Mouse (Mus musculus): ENCODE measurements around the gene Flt3l. TPM values are rescaled to one million over a fixed set of nuclear protein-coding genes. Genes with fewer than 3 reads are reported as not detected.

The Flt3l gene
- polyA plus RNA-seq, 1 experiment from 2014 or later = 1.3 TPM

DNA sequence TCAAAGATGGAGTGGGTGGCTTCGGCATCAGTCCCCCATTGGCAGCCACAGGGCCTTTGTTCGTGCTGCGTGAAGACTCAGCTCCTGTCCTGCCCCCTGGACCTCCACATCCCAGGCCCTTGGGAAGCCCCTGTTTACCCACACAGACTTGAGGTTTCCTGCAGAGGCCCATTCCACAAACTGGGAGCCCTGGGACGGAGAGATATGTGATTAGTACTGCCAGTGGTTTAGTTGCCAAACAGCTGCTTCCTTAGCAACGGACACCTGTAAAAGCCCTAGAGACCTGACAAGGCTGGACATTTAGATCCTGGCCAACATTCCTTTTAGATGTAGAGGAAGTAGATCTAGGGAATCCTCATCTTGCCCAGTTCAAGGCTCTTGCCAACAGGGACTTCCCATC lies 5.7 kb upstream of the Flt3l start:
- 91% methylated on average over 5 of the region's 5 CpGs for WGBS
- Histone ChIP-seq H3K27ac (no peak overlapping the region), H3K36me3 (peaks cover 62% of the 10 kb centered on the region), H3K4me2 (no peak overlapping the region), H3K9ac (peak overlapping the region; percentile 27; the same call in 1 of the 2 replicates), H3K4me3 (no peak overlapping the region), H3K4me1 (no peaks in the 10 kb centered on the region), H3K27me3 (no peaks in the 10 kb centered on the region), H3K9me3 (no peaks in the 10 kb centered on the region)
- no peak for ATAC-seq (ENCODE audit: insufficient number of reproducible peaks, insufficient read depth, low FRiP score, low TSS enrichment, low read depth)

DNA sequence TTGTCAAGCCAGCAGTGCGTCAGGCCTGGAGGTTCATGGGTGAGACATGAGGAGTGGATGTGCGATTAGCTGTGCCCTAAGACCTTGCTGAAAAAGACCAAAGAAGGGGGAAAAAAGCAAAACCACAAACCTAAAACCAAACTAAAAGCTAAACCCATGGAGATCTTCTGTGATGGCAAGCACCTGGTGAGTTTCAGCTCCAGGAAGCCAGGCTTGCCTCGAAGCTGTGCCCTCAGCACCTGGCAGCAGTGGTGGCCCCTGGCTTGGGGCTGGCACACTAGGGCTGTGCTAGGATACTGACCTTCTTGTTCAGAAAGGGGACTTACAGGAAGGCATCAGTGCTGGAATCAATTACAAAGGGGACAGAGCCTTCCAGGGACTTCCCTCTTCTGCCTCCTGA lies 5.1 kb upstream of the Flt3l start:
- peaks cover 56% of the 10 kb centered on the region for H3K36me3 ChIP-seq
- no peak overlapping the region for H3K4me2 ChIP-seq
- no peak for ATAC-seq (ENCODE audit: insufficient number of reproducible peaks, insufficient read depth, low FRiP score, low TSS enrichment, low read depth)
- H3K9ac ChIP-seq = no peak overlapping the region
- no peak overlapping the region for H3K4me3 ChIP-seq
- no peaks in the 10 kb centered on the region for H3K9me3 ChIP-seq
- no peaks in the 10 kb centered on the region for H3K4me1 ChIP-seq
- H3K27ac ChIP-seq = no peak overlapping the region
- no peaks in the 10 kb centered on the region for H3K27me3 ChIP-seq
- 87% methylated on average over 3 of the region's 3 CpGs for WGBS

DNA sequence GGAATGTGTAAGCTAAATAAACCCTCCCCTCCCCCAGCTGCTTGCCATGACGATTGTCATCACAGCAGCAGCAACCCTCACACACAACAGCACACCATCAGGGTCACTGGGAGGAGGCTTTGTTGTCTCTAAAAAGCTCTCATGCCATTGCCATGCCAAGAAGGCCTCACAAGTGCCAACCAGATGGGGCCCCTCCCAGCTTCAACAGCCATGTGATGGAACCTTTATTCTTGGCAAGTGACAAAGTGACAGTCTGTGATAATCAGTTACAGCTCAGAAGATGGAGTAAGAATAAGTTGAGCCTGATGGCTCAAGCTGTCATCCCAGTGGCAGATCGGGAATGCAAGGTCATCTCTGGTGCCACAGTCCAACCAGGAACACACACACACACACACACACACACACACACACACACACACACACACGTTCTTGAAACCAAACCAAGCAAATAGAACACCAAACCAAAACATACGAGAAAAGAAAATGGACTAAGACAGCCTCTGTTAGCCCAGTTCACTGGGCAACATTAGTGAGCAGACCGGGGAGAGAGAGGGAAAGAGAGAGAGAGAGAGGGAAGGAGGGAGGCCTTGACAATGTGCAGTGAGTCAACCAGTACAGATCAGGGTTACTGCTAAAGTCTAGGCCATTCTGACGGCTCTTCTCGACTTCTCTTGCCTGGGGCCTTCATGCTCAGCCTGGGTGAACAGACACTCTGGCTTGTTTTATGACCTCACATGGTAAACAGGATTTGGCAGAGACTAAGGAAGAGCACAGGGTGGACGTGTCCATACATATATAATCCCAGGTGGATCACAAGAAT lies 3.9 kb upstream of the Flt3l start:
- H3K9me3 ChIP-seq = no peaks in the 10 kb centered on the region
- H3K4me1 ChIP-seq = peaks cover 7% of the 10 kb centered on the region
- ATAC-seq (ENCODE audit: insufficient number of reproducible peaks, insufficient read depth, low FRiP score, low TSS enrichment, low read depth) = no peak
- H3K4me2 ChIP-seq = no peak overlapping the region
- H3K36me3 ChIP-seq = peaks cover 44% of the 10 kb centered on the region
- H3K27ac ChIP-seq = no peak overlapping the region
- peaks cover 7% of the 10 kb centered on the region; the same call in 1 of the 2 replicates for H3K27me3 ChIP-seq
- H3K4me3 ChIP-seq = no peak overlapping the region
- H3K9ac ChIP-seq = no peak overlapping the region
- WGBS = 70% methylated on average over 8 of the region's 8 CpGs

DNA sequence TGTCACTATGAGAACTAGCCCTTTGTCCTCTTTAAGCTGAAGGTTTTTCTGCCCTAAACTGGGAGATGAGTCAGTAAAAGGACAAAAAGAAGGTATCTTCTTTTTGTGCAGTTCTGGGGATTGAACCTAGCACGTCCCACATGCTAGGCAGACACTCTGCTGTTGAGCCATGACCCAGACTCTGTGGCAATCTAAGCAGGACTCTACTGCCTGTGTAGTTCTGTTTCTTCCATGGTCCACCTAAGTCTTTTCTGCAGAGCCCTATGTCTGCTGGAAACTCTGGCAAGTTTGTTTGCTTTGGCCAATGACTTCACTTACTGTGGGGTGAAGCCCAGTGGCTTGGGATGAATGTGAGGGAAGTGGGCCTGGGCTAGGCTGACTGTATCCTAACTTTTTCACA lies 2.2 kb upstream of the Flt3l start:
- WGBS = 77% methylated on average over 1 of the region's 1 CpGs
- Histone ChIP-seq H3K27me3 (peaks cover 15% of the 10 kb centered on the region; the same call in 1 of the 2 replicates), H3K4me2 (no peak overlapping the region), H3K9ac (no peak overlapping the region), H3K27ac (no peak overlapping the region), H3K4me1 (peaks cover 7% of the 10 kb centered on the region), H3K36me3 (peaks cover 27% of the 10 kb centered on the region), H3K4me3 (no peak overlapping the region), H3K9me3 (no peaks in the 10 kb centered on the region)
- no peak for ATAC-seq (ENCODE audit: insufficient number of reproducible peaks, insufficient read depth, low FRiP score, low TSS enrichment, low read depth)

DNA sequence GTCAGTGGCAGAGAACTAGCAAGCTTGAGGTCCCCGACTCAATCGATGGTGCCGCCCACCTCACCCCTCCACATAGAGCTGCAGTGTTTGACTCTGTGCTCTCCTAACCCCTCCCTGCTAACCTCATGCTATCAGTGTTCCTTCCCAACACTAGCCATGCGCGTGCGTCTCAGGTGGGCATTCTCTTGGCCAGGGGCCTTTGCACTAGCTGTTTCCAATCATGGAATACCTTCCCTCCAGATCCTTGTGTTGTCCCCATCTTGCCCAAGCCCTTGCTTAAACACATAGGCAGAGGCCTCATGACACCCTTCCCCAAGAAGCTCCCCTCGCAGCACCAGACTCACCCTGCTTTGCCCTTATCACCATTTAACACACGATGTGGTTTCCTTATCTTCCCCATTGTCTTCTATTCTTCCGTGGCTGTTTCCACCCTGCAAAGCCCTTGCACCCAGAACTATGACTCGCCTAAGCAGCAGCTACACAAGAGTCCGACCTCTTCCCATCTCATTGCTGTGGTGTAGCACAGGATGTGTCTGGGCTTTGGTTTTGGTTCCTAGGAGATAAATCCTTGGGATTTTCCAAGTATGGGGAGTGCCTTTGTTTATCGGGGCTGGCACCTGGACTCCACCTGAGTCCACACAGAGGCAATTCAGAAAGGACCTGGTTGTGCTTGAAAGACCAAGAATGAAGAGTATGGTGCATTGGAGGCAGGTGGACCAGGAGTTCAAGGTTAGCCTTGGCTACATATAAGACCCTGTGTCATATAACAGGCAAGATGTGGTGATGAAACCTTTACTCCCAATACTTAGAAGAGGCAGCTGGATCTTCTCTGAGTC lies 1.2 kb upstream of the Flt3l start:
- peaks cover 15% of the 10 kb centered on the region; the same call in 1 of the 2 replicates for H3K27me3 ChIP-seq
- H3K4me2 ChIP-seq = no peak overlapping the region
- peaks cover 17% of the 10 kb centered on the region for H3K36me3 ChIP-seq
- no peak overlapping the region for H3K4me3 ChIP-seq
- no peak for ATAC-seq (ENCODE audit: insufficient number of reproducible peaks, insufficient read depth, low FRiP score, low TSS enrichment, low read depth)
- no peaks in the 10 kb centered on the region for H3K9me3 ChIP-seq
- no peak overlapping the region for H3K9ac ChIP-seq
- no peak overlapping the region for H3K27ac ChIP-seq
- WGBS = 88% methylated on average over 12 of the region's 12 CpGs
- peaks cover 7% of the 10 kb centered on the region for H3K4me1 ChIP-seq

DNA sequence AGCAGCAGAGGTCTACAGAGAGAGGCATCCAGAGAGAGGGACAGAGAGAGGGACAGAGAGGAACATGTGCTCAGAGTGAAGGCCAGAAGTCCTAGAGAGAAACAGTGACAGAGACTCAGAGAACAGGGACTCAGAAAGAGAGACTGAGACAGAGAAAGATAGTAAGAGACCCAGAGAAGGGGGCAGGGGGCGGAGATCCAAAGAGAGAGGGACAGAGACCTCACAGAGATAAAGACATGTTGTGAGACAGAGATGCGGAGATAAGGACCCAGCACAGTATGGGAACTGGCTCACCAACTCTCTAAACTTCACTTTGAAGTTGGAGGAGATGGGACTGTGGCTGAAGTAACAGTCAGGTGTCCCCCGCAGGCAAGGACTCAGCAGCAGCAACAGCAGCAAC lies 862 bp downstream of the Flt3l start:
- no peak for ATAC-seq (ENCODE audit: insufficient number of reproducible peaks, insufficient read depth, low FRiP score, low TSS enrichment, low read depth)
- 80% methylated on average over 3 of the region's 3 CpGs for WGBS
- peaks cover 15% of the 10 kb centered on the region; the same call in 1 of the 2 replicates for H3K27me3 ChIP-seq
- H3K4me1 ChIP-seq = peaks cover 7% of the 10 kb centered on the region
- H3K4me2 ChIP-seq = peak overlapping the region; percentile 72
- peak overlapping the region; percentile 56 for H3K4me3 ChIP-seq
- peak overlapping the region; percentile 77 for H3K9ac ChIP-seq
- no peaks in the 10 kb centered on the region for H3K9me3 ChIP-seq
- peak overlapping the region; percentile 5; the same call in 1 of the 2 replicates for H3K27ac ChIP-seq
- 0 out of 2 replicates have a peak, but pooled peaks cover 4% of the 10 kb centered on the region for H3K36me3 ChIP-seq

DNA sequence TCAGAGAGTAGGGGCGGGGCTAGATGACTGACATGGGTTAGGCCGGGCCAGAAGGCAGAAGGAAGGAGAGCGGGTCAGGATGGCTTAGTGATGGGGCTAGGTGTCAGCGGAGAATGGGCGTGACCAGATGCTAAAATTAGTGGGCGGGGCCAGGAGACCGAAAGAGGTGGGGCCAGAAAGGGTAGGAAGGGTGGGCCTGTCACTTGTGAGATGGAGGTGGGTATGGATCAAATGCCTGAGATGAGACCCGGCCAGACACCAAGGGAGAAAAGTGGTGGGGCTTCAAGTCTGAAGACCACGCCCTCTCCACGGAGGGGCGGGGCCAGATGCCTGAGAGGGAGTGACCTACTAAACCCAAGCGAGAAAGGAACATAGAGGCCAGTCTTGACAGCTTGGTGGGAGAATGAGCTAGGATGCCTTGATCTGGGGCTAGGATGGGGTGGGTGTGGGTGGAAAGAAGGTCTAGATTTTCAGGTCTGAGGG lies 1.6 kb downstream of the Flt3l start:
- Histone ChIP-seq H3K4me1 (peaks cover 11% of the 10 kb centered on the region), H3K27ac (no peak overlapping the region), H3K4me2 (no peak overlapping the region; the same call in 1 of the 2 replicates), H3K36me3 (0 out of 2 replicates have a peak, but pooled peaks cover under 1% of the 10 kb centered on the region), H3K9ac (no peak overlapping the region), H3K4me3 (no peak overlapping the region), H3K9me3 (no peaks in the 10 kb centered on the region), H3K27me3 (peaks cover 15% of the 10 kb centered on the region; the same call in 1 of the 2 replicates)
- peak; percentile 61 for ATAC-seq (ENCODE audit: insufficient number of reproducible peaks, insufficient read depth, low FRiP score, low TSS enrichment, low read depth)
- 8% methylated on average over 12 of the region's 12 CpGs for WGBS

DNA sequence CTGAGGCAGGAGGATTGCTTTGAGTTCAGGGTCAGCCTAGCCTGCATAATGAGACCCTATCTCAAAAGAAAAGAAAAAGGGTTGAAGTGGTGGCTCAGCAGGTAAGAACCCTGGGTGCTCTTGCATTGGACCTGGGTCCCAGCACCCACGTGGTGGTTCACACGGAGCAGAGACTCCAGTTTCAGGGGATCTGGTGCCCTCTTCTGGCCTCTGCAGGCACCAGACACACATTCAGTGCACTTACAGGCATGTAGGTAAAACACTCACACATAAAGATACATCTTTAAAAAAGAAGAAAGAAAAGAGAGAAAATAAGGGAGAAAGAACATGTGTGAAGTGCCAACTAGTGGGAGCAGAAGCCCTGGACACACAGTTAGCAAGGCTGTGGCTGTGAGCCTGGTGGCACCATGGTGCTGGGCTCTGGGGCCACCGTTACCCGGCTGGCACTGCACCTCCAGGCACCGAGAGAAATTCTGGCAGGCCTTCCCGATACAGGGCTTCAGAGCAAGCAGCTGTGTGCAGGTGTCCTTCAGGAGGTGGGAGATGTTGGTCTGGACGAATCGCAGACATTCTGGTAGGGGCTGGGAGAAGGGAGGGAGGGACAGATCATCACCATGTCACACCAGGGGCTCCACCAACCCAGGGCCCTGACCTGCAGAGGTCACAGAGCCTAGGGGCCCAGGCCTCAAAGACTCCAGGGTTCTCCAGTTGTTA lies 2.6 kb downstream of the Flt3l start:
- no peak overlapping the region for H3K4me3 ChIP-seq
- H3K9ac ChIP-seq = no peak overlapping the region
- 69% methylated on average over 8 of the region's 8 CpGs for WGBS
- H3K4me1 ChIP-seq = peaks cover 14% of the 10 kb centered on the region
- ATAC-seq (ENCODE audit: insufficient number of reproducible peaks, insufficient read depth, low FRiP score, low TSS enrichment, low read depth) = no peak
- no peak overlapping the region for H3K4me2 ChIP-seq
- no peaks in the 10 kb centered on the region for H3K9me3 ChIP-seq
- H3K27me3 ChIP-seq = peaks cover 15% of the 10 kb centered on the region; the same call in 1 of the 2 replicates
- H3K36me3 ChIP-seq = no peaks in the 10 kb centered on the region
- no peak overlapping the region for H3K27ac ChIP-seq

DNA sequence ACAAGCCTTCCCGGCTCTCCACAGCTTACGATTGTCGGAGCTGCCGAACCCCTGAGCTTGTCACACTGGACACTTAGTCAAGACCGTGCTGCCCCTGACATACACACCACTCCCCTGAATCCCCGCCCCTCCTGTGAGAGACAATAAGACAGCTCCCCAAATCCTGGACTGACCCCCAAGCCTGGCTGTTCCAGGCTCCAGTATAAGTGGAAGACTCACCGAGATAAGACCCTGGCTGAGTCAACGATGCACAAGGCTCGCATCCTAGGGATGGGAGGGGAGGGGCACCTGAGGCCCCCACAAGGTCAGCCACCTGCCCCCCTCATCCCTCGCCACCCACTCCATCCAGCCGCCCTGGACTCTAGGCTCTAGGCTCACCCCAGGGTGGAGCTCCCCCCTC lies 4.4 kb downstream of the Flt3l start:
- Histone ChIP-seq H3K36me3 (peaks cover 7% of the 10 kb centered on the region), H3K27me3 (peaks cover 15% of the 10 kb centered on the region; the same call in 1 of the 2 replicates), H3K9me3 (no peaks in the 10 kb centered on the region), H3K4me1 (peaks cover 23% of the 10 kb centered on the region), H3K4me3 (no peak overlapping the region), H3K27ac (no peak overlapping the region), H3K9ac (0 out of 2 replicates have a peak overlapping the region, but pooled peaks have one; percentile 32), H3K4me2 (no peak overlapping the region)
- no peak for ATAC-seq (ENCODE audit: insufficient number of reproducible peaks, insufficient read depth, low FRiP score, low TSS enrichment, low read depth)
- WGBS = 79% methylated on average over 11 of the region's 11 CpGs

DNA sequence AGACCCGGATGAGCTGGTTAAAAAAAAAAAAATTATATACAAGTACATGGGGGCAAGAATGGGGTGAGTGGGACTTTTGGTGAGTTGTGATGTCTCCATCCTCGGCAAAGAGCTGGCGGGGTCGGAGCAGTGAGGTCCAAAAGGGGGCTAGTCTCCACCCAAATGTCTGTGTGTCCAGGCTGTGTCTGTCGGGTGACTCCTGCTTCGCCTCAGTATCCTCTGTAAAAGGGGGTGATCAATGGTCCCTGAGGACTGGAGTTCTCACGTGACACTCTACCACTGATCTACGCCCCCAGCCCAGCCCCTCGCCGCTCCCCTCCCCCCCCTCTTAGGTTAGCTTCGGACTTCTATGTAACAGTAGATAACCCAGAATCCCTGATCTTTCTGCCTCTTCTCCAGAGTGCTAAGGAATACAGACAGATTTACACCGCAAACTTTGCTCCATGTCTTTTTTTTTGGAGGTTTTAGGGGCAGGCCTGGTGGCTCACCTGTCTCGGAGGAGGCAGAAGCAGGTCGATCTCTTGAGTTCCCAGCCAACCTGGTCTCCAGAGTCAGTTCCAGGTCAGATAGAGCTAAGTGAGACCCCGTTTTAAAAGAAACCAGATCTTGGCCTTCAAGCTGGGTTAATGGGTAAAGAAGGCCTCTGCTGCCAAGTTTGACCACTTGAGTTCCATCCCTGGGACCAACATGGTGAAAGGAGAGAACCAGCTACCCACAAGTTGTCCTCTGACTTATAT lies 6.3 kb downstream of the Flt3l start:
- H3K4me3 ChIP-seq = peak overlapping the region; percentile 86
- peaks cover 35% of the 10 kb centered on the region for H3K4me1 ChIP-seq
- H3K9ac ChIP-seq = peak overlapping the region; percentile 80

More for the DNA sequence above, 6.3 kb downstream of the Flt3l start:
- WGBS = 49% methylated on average over 15 of the region's 15 CpGs
- H3K27ac ChIP-seq = peak overlapping the region; percentile 94
- H3K4me2 ChIP-seq = peak overlapping the region; percentile 69
- H3K9me3 ChIP-seq = no peaks in the 10 kb centered on the region
- no peak for ATAC-seq (ENCODE audit: insufficient number of reproducible peaks, insufficient read depth, low FRiP score, low TSS enrichment, low read depth)
- peaks cover 6% of the 10 kb centered on the region; the same call in 1 of the 2 replicates for H3K27me3 ChIP-seq
- H3K36me3 ChIP-seq = peaks cover 26% of the 10 kb centered on the region

Data from embryonic facial prominence, embryonic 13.5 days (tissue).